Mouse (Mus musculus): Measurements from ENCODE around the gene Grifin. TPM values are rescaled to one million over a fixed set of nuclear protein-coding genes. Genes with fewer than 3 reads are reported as not detected.
A peak's percentile ranks its signal among the peaks of the same experiment; 100 is the strongest.

The Grifin gene
- polyA plus RNA-seq, 1 experiment from 2014 or later = not detected

DNA sequence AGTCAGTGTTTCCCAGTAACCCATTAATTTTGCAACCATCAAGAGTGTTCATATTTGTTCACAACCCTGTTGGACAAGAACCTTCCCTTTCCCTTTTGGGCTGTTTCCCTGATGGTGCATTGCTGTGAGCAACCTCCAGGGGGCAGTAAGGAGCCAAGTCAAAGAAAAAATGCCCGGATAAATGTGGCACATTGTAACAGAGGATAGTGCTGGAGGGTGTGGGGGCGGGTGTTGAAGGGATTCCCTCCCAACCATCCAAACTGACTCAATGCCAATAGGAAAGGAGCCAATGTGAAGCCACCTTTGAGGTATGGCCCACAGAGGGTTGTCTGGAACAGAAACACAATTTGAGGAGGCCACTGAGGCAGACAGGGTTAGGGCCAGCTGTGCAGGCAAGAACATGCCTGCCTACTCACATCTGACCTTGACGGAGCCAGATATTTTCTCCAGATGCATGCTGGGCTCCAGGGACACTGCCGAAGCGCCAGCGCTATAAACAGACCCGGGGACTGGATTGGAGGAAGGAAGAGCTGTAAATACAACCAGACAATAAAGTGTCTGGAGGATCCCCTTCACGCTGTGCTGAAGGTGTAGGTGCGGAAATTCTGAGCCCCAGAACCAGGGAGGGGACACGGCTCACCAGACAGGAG lies 3.6 kb upstream of the Grifin start:
- WGBS = 37% methylated on average over 10 of the region's 10 CpGs
- ATAC-seq (ENCODE audit: insufficient number of reproducible peaks, low FRiP score, low TSS enrichment, low read depth) = peak; percentile 15; the same call in 1 of the 2 replicates
- peak; percentile 83 for DNase-seq (ENCODE audit: low spot score)
- Histone ChIP-seq H3K4me3 (ENCODE audit: low read depth, low read length) (no peak overlapping the region), H3K9ac (ENCODE audit: low read length) (no peak overlapping the region), H3K9me3 (ENCODE audit: control insufficient read depth, low read length) (no peaks in the 10 kb centered on the region), H3K4me1 (ENCODE audit: control insufficient read depth, insufficient read depth, low read length) (0 out of 2 replicates have a peak, but pooled peaks cover 2% of the 10 kb centered on the region), H3K36me3 (ENCODE audit: control insufficient read depth, insufficient read depth, low read length) (no peaks in the 10 kb centered on the region), H3K27ac (replicated peaks; ENCODE audit: low read depth, low read length) (no peak overlapping the region), H3K27me3 (ENCODE audit: control insufficient read depth, insufficient read depth, low read length) (no peaks in the 10 kb centered on the region), H3K4me2 (ENCODE audit: low read depth, severe bottlenecking) (no peak overlapping the region; the same call in 1 of the 2 replicates)

GRCm38 (mm10) chr5:140567751-140568150 lies 2.9 kb upstream of the Grifin start:
- Histone ChIP-seq H3K4me2 (ENCODE audit: low read depth, severe bottlenecking) (no peak overlapping the region), H3K4me3 (ENCODE audit: low read depth, low read length) (no peak overlapping the region), H3K36me3 (ENCODE audit: control insufficient read depth, insufficient read depth, low read length) (no peaks in the 10 kb centered on the region), H3K27me3 (ENCODE audit: control insufficient read depth, insufficient read depth, low read length) (no peaks in the 10 kb centered on the region), H3K9ac (ENCODE audit: low read length) (no peak overlapping the region), H3K9me3 (ENCODE audit: control insufficient read depth, low read length) (no peaks in the 10 kb centered on the region), H3K27ac (replicated peaks; ENCODE audit: low read depth, low read length) (no peak overlapping the region), H3K4me1 (ENCODE audit: control insufficient read depth, insufficient read depth, low read length) (0 out of 2 replicates have a peak, but pooled peaks cover 2% of the 10 kb centered on the region)
- no peak for DNase-seq (ENCODE audit: low spot score)
- 87% methylated on average over 5 of the region's 5 CpGs for WGBS
- ATAC-seq (ENCODE audit: insufficient number of reproducible peaks, low FRiP score, low TSS enrichment, low read depth) = no peak

DNA sequence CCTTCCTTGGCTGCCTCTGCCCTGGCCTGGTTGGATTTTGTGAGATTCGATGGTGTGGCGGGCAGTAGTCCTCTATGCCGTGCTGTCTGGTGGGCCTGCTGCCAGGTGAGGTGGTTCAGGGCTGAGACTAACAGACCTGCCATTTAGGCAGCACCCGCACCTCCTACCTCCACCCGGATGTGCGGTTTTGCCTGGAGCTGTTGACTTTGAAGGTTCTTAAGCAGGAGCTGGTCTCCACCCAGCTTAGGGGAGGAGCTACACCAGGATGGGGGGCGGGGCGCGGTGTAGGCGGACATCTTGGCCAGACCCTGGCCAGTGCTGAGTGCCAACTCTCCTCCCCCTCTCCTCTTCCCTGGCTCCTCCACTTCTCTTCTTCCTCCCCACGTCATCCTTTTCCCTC lies 2.5 kb upstream of the Grifin start:
- Histone ChIP-seq H3K36me3 (ENCODE audit: control insufficient read depth, insufficient read depth, low read length) (no peaks in the 10 kb centered on the region), H3K9ac (ENCODE audit: low read length) (no peak overlapping the region), H3K27ac (replicated peaks; ENCODE audit: low read depth, low read length) (no peak overlapping the region), H3K4me2 (ENCODE audit: low read depth, severe bottlenecking) (no peak overlapping the region), H3K9me3 (ENCODE audit: control insufficient read depth, low read length) (no peaks in the 10 kb centered on the region), H3K27me3 (ENCODE audit: control insufficient read depth, insufficient read depth, low read length) (no peaks in the 10 kb centered on the region), H3K4me3 (ENCODE audit: low read depth, low read length) (no peak overlapping the region), H3K4me1 (ENCODE audit: control insufficient read depth, insufficient read depth, low read length) (0 out of 2 replicates have a peak, but pooled peaks cover 2% of the 10 kb centered on the region)
- 57% methylated on average over 11 of the region's 11 CpGs for WGBS
- ATAC-seq (ENCODE audit: insufficient number of reproducible peaks, low FRiP score, low TSS enrichment, low read depth) = no peak
- peak; percentile 49 for DNase-seq (ENCODE audit: low spot score)

DNA sequence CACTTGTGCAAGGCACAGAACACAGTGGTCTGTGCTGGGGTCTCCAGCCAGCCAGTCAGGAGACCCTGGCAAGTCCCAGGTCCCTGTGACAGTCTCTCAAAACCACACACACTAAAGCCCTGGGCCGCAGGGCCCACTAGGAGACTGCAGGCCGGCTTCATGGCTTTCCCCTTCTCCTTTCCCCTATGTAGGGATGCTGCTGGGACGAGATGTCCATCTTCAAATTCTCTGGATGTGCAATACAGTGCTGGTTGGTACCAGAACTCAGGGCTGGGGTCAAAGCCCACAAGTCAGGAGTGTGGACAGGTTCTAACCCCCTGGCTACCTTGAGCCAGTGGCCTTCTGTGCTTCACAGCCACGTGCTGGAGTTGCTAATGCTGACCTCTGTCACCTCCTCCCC lies 1.4 kb upstream of the Grifin start:
- Histone ChIP-seq H3K4me1 (ENCODE audit: control insufficient read depth, insufficient read depth, low read length) (0 out of 2 replicates have a peak, but pooled peaks cover 2% of the 10 kb centered on the region), H3K36me3 (ENCODE audit: control insufficient read depth, insufficient read depth, low read length) (no peaks in the 10 kb centered on the region), H3K4me2 (ENCODE audit: low read depth, severe bottlenecking) (no peak overlapping the region), H3K27me3 (ENCODE audit: control insufficient read depth, insufficient read depth, low read length) (no peaks in the 10 kb centered on the region), H3K27ac (replicated peaks; ENCODE audit: low read depth, low read length) (no peak overlapping the region), H3K9ac (ENCODE audit: low read length) (no peak overlapping the region), H3K9me3 (ENCODE audit: control insufficient read depth, low read length) (no peaks in the 10 kb centered on the region), H3K4me3 (ENCODE audit: low read depth, low read length) (no peak overlapping the region)
- DNase-seq (ENCODE audit: low spot score) = no peak
- no peak for ATAC-seq (ENCODE audit: insufficient number of reproducible peaks, low FRiP score, low TSS enrichment, low read depth)
- WGBS = 63% methylated on average over 4 of the region's 4 CpGs

- no peak for ATAC-seq (ENCODE audit: insufficient number of reproducible peaks, low FRiP score, low TSS enrichment, low read depth)
- 76% methylated on average over 6 of the region's 6 CpGs for WGBS
- Histone ChIP-seq H3K27ac (replicated peaks; ENCODE audit: low read depth, low read length) (no peak overlapping the region), H3K4me3 (ENCODE audit: low read depth, low read length) (no peak overlapping the region), H3K36me3 (ENCODE audit: control insufficient read depth, insufficient read depth, low read length) (no peaks in the 10 kb centered on the region), H3K4me1 (ENCODE audit: control insufficient read depth, insufficient read depth, low read length) (0 out of 2 replicates have a peak, but pooled peaks cover 2% of the 10 kb centered on the region), H3K9ac (ENCODE audit: low read length) (no peak overlapping the region), H3K27me3 (ENCODE audit: control insufficient read depth, insufficient read depth, low read length) (no peaks in the 10 kb centered on the region), H3K9me3 (ENCODE audit: control insufficient read depth, low read length) (no peaks in the 10 kb centered on the region), H3K4me2 (ENCODE audit: low read depth, severe bottlenecking) (no peak overlapping the region)
- DNase-seq (ENCODE audit: low spot score) = peak; percentile 54
Observed at GRCm38 (mm10) chr5:140565856-140566255, 985 bp upstream of the Grifin start.

- no peak overlapping the region for H3K4me3 ChIP-seq (ENCODE audit: low read depth, low read length)
- H3K27me3 ChIP-seq (ENCODE audit: control insufficient read depth, insufficient read depth, low read length) = no peaks in the 10 kb centered on the region
- 0 out of 2 replicates have a peak, but pooled peaks have one; percentile 16 for ATAC-seq (ENCODE audit: insufficient number of reproducible peaks, low FRiP score, low TSS enrichment, low read depth)
- DNase-seq (ENCODE audit: low spot score) = no peak
- WGBS = 44% methylated on average over 5 of the region's 5 CpGs
- 0 out of 2 replicates have a peak, but pooled peaks cover 2% of the 10 kb centered on the region for H3K4me1 ChIP-seq (ENCODE audit: control insufficient read depth, insufficient read depth, low read length)
- no peaks in the 10 kb centered on the region for H3K36me3 ChIP-seq (ENCODE audit: control insufficient read depth, insufficient read depth, low read length)
- H3K4me2 ChIP-seq (ENCODE audit: low read depth, severe bottlenecking) = no peak overlapping the region
- H3K27ac ChIP-seq (replicated peaks; ENCODE audit: low read depth, low read length) = no peak overlapping the region
- no peak overlapping the region for H3K9ac ChIP-seq (ENCODE audit: low read length)
- no peaks in the 10 kb centered on the region for H3K9me3 ChIP-seq (ENCODE audit: control insufficient read depth, low read length)
Observed at GRCm38 (mm10) chr5:140565451-140565850, 580 bp upstream of the Grifin start.

DNA sequence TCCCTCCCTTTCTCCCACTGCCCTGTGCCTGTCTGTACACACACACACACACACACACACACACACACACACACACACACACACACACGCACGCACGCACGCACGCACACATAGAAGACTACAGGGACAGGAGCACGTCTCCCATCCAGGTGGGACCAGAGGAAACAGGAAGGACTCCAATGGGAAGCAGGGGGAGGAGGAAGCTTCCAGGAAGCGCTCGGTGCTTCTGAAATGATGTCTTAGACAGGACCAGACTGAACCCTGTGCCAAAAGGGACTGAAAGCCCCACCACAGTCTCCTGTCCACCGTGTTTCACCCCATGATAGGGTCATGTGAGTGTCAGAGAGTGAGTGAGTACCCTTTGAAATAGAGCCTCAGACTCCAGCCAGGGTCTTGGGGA lies 2.3 kb downstream of the Grifin start:
- no peak for DNase-seq (ENCODE audit: low spot score)
- H3K9ac ChIP-seq (ENCODE audit: low read length) = no peak overlapping the region
- H3K4me2 ChIP-seq (ENCODE audit: low read depth, severe bottlenecking) = no peak overlapping the region
- H3K9me3 ChIP-seq (ENCODE audit: control insufficient read depth, low read length) = no peaks in the 10 kb centered on the region
- H3K4me1 ChIP-seq (ENCODE audit: control insufficient read depth, insufficient read depth, low read length) = 0 out of 2 replicates have a peak, but pooled peaks cover 2% of the 10 kb centered on the region
- no peaks in the 10 kb centered on the region for H3K27me3 ChIP-seq (ENCODE audit: control insufficient read depth, insufficient read depth, low read length)
- no peak overlapping the region for H3K4me3 ChIP-seq (ENCODE audit: low read depth, low read length)
- H3K27ac ChIP-seq (replicated peaks; ENCODE audit: low read depth, low read length) = no peak overlapping the region
- WGBS = 86% methylated on average over 9 of the region's 9 CpGs
- H3K36me3 ChIP-seq (ENCODE audit: control insufficient read depth, insufficient read depth, low read length) = no peaks in the 10 kb centered on the region
- ATAC-seq (ENCODE audit: insufficient number of reproducible peaks, low FRiP score, low TSS enrichment, low read depth) = no peak

DNA sequence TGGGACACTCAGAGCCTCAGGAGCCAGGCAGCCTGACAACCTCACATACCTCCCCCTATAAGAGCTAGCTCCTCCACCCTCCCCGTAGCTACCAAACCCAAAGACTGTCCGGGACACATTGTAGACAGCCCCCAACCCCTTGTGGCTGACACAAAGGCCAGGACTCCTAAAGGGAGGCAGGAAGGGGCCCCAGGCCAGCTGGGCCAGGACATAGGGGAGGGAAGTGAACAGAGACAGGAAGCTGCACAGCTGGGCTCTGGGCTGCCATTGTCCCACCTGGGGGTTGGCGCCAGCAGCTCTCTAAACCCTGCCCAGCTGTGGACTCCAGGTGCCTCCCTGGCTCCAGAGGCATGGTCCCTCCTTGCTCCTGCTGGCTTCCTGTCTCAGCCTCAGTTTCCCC lies 8.0 kb downstream of the Grifin start:
- Histone ChIP-seq H3K4me2 (ENCODE audit: low read depth, severe bottlenecking) (no peak overlapping the region), H3K27me3 (ENCODE audit: control insufficient read depth, insufficient read depth, low read length) (no peaks in the 10 kb centered on the region), H3K36me3 (ENCODE audit: control insufficient read depth, insufficient read depth, low read length) (no peaks in the 10 kb centered on the region), H3K9ac (ENCODE audit: low read length) (no peak overlapping the region), H3K27ac (replicated peaks; ENCODE audit: low read depth, low read length) (no peak overlapping the region), H3K4me3 (ENCODE audit: low read depth, low read length) (no peak overlapping the region), H3K4me1 (ENCODE audit: control insufficient read depth, insufficient read depth, low read length) (no peaks in the 10 kb centered on the region), H3K9me3 (ENCODE audit: control insufficient read depth, low read length) (no peaks in the 10 kb centered on the region)
- ATAC-seq (ENCODE audit: insufficient number of reproducible peaks, low FRiP score, low TSS enrichment, low read depth) (no peak), DNase-seq (ENCODE audit: low spot score) (no peak)
- WGBS = 57% methylated on average over 3 of the region's 3 CpGs

DNA sequence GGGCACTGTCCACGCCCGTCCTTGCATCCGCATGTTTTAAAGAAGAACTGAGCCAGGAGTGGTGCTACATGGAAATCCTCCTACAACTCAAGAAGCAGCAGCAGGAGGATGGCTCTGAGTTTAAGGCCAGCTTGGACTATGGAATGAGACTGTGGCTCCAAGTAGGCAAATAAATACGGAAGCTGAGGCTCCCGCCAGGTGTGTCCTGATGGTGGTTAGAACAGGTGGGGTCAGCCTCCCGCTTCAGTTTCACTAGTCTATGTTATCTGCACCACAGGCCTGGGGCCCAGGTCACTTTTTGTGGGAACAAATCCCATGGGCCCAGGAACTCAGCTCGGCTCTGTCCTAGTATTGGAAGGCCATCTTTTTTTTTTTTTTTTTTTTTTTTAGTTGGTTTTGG lies 11.2 kb downstream of the Grifin start:
- no peaks in the 10 kb centered on the region for H3K36me3 ChIP-seq (ENCODE audit: control insufficient read depth, insufficient read depth, low read length)
- H3K4me3 ChIP-seq (ENCODE audit: low read depth, low read length) = no peak overlapping the region
- no peak overlapping the region for H3K27ac ChIP-seq (replicated peaks; ENCODE audit: low read depth, low read length)
- H3K9ac ChIP-seq (ENCODE audit: low read length) = no peak overlapping the region
- no peaks in the 10 kb centered on the region for H3K27me3 ChIP-seq (ENCODE audit: control insufficient read depth, insufficient read depth, low read length)
- no peaks in the 10 kb centered on the region for H3K9me3 ChIP-seq (ENCODE audit: control insufficient read depth, low read length)
- no peaks in the 10 kb centered on the region for H3K4me1 ChIP-seq (ENCODE audit: control insufficient read depth, insufficient read depth, low read length)
- 92% methylated on average over 7 of the region's 7 CpGs for whole genome bisulfite sequencing
- DNase-seq (ENCODE audit: low spot score) (no peak), ATAC-seq (ENCODE audit: insufficient number of reproducible peaks, low FRiP score, low TSS enrichment, low read depth) (no peak)
- no peak overlapping the region for H3K4me2 ChIP-seq (ENCODE audit: low read depth, severe bottlenecking)
